Mouse (Mus musculus) layer of hippocampus, postnatal 10 days (tissue): ENCODE measurements at regions not wholly inside any gene's neighbourhood (a gene's known extent, or its start where the extent isn't known, plus 50 kb on each side); places are given as distances from the start of the nearest gene placed in this dataset.

ENCODE experiments used
- DNase-seq, 2 experiments: peaks; one replicate each; pipeline ENCODE4 v3.0.0; 2021; ENCODE audit warnings: low spot score in 2 of 2

- no peak for DNase-seq
Observed at GRCm38 (mm10) chr5:72245382-72245781, 77.4 kb upstream of the Commd8 start.

- peak; percentile 61 to 79 for DNase-seq
Observed at GRCm38 (mm10) chr5:72244134-72244533, 76.1 kb upstream of the Commd8 start.

GRCm38 (mm10) chr5:72242981-72243380, 75.0 kb upstream of the Commd8 start:
- no peak for DNase-seq

- DNase-seq: no peak
Observed at GRCm38 (mm10) chr5:72241451-72241850, 73.5 kb upstream of the Commd8 start.

GRCm38 (mm10) chr5:72240271-72240670, 72.3 kb upstream of the Commd8 start:
- no peak for DNase-seq

GRCm38 (mm10) chr5:72227002-72227401, 59.0 kb upstream of the Commd8 start:
- DNase-seq: no peak

GRCm38 (mm10) chr5:72225576-72226298, 57.7 kb upstream of the Commd8 start:
- no peak for DNase-seq

GRCm38 (mm10) chr5:72225056-72225455, 57.1 kb upstream of the Commd8 start:
- DNase-seq: no peak

- no peak for DNase-seq
Observed at GRCm38 (mm10) chr5:72224551-72224966, 56.6 kb upstream of the Commd8 start.

GRCm38 (mm10) chr5:72222902-72223301, 54.9 kb upstream of the Commd8 start:
- no peak for DNase-seq

GRCm38 (mm10) chr5:72219697-72220096, 51.7 kb upstream of the Commd8 start:
- no peak for DNase-seq

GRCm38 (mm10) chr5:72219248-72219647, 51.3 kb upstream of the Commd8 start:
- no peak for DNase-seq
